Comparison of ENCODE assay signal across 17 mouse cellular contexts in genomic region chr11:72052221-72052620, GRCm38 (mm10). TPM values are rescaled to one million over a fixed set of nuclear protein-coding genes. Genes with fewer than 3 reads are reported as not detected.
DNase-seq lines count a peak whose midpoint lies in the region; ATAC-seq and TF ChIP-seq lines count a peak whose summit lies in the region.
"Had no signal": no experiment of that assay in that cellular context is flagged by ENCODE, and none has a peak within 500 bp of the region (broad histone marks: within the 10 kb centered on the region; RNA-seq: fewer than 3 reads in every experiment).

No protein-coding gene starts in this region.

- no peak overlapping the region for H3K27ac ChIP-seq in embryonic facial prominence, embryonic 11.5 days (replicated peaks; ENCODE audit: low read depth, low read length)
- no peak overlapping the region for H3K27ac ChIP-seq in embryonic facial prominence, embryonic 10.5 days (replicated peaks)
- no peak overlapping the region for H3K27ac ChIP-seq in testis, adult 2 months (ENCODE audit: control insufficient read depth, insufficient read depth, low read depth, low read length)
- no peak overlapping the region for H3K27ac ChIP-seq in midbrain, embryonic 14.5 days (replicated peaks; ENCODE audit: low read depth, low read length)
- H3K27ac ChIP-seq: embryonic facial prominence, embryonic 15.5 days; forebrain, embryonic 10.5 days; heart, embryonic 10.5 days; hindbrain, embryonic 12.5 days had no signal

- H3K36me3 ChIP-seq in embryonic facial prominence, embryonic 11.5 days (replicated peaks; ENCODE audit: control insufficient read depth, insufficient read depth, low read depth, low read length), result no peaks in the 10 kb centered on the region
- peaks cover 14% of the 10 kb centered on the region for H3K36me3 ChIP-seq in embryonic facial prominence, embryonic 10.5 days (replicated peaks)
- no peaks in the 10 kb centered on the region for H3K36me3 ChIP-seq in testis, adult 2 months (ENCODE audit: control insufficient read depth, insufficient read depth, low read length)
- peaks cover 19% of the 10 kb centered on the region for H3K36me3 ChIP-seq in megakaryocyte, embryonic 14.5 days (replicated peaks; ENCODE audit: low read length)
- H3K36me3 ChIP-seq in midbrain, embryonic 14.5 days (ENCODE audit: control insufficient read depth, insufficient read depth, low read length), result no peaks in the 10 kb centered on the region
- H3K36me3 ChIP-seq: embryonic facial prominence, embryonic 15.5 days; hindbrain, embryonic 12.5 days had no signal

- TF ChIP-seq POLR2A in testis, adult 2 months (IDR thresholded peaks at IDR 0.05; ENCODE audit: control insufficient read depth, low read depth, low read length), result no peak

- no peaks in the 10 kb centered on the region for H3K9me3 ChIP-seq in embryonic facial prominence, embryonic 11.5 days (replicated peaks; ENCODE audit: control insufficient read depth, low read length)
- H3K9me3 ChIP-seq in embryonic facial prominence, embryonic 10.5 days, result no peaks in the 10 kb centered on the region
- H3K9me3 ChIP-seq in megakaryocyte, embryonic 14.5 days, result no peaks in the 10 kb centered on the region
- H3K9me3 ChIP-seq in midbrain, embryonic 14.5 days (ENCODE audit: control insufficient read depth, low read length), result no peaks in the 10 kb centered on the region
- H3K9me3 ChIP-seq: embryonic facial prominence, embryonic 15.5 days; forebrain, embryonic 10.5 days; heart, embryonic 10.5 days; hindbrain, embryonic 12.5 days had no signal

- H3K4me2 ChIP-seq in embryonic facial prominence, embryonic 11.5 days (ENCODE audit: low read depth, low read length), result no peak overlapping the region
- H3K4me2 ChIP-seq in midbrain, embryonic 14.5 days (ENCODE audit: low read length), result no peak overlapping the region

- H3K9ac ChIP-seq in embryonic facial prominence, embryonic 11.5 days (replicated peaks; ENCODE audit: low read length), result no peak overlapping the region
- no peak overlapping the region for H3K9ac ChIP-seq in midbrain, embryonic 14.5 days (replicated peaks; ENCODE audit: low read length)
- H3K9ac ChIP-seq: embryonic facial prominence, embryonic 15.5 days had no signal

- no peaks in the 10 kb centered on the region; the same call in 1 of the 2 replicates for H3K4me1 ChIP-seq in embryonic facial prominence, embryonic 11.5 days (ENCODE audit: control insufficient read depth, insufficient read depth, low read length)
- H3K4me1 ChIP-seq in embryonic facial prominence, embryonic 10.5 days, result peaks cover 44% of the 10 kb centered on the region
- peaks cover 9% of the 10 kb centered on the region for H3K4me1 ChIP-seq in testis, adult 2 months (ENCODE audit: control insufficient read depth, insufficient read depth, low read length)
- H3K4me1 ChIP-seq in megakaryocyte, embryonic 14.5 days, result peaks cover 42% of the 10 kb centered on the region
- 0 out of 2 replicates have a peak, but pooled peaks cover 8% of the 10 kb centered on the region for H3K4me1 ChIP-seq in midbrain, embryonic 14.5 days (ENCODE audit: control insufficient read depth, insufficient read depth, low read length)

- no peak overlapping the region for H3K4me3 ChIP-seq in embryonic facial prominence, embryonic 11.5 days (ENCODE audit: low read depth, low read length)
- no peak overlapping the region for H3K4me3 ChIP-seq in embryonic facial prominence, embryonic 10.5 days
- H3K4me3 ChIP-seq in testis, adult 2 months (ENCODE audit: control insufficient read depth, low read depth, low read length), result no peak overlapping the region
- H3K4me3 ChIP-seq in megakaryocyte, embryonic 14.5 days (replicated peaks), result peak overlapping the region; percentile 75
- H3K4me3 ChIP-seq in midbrain, embryonic 14.5 days (replicated peaks; ENCODE audit: low read depth, low read length), result no peak overlapping the region
- H3K4me3 ChIP-seq: embryonic facial prominence, embryonic 15.5 days; erythroblast, embryonic 14.5 days had no signal

- WGBS in embryonic facial prominence, embryonic 11.5 days, result 32% methylated on average over 3 of the region's 3 CpGs
- WGBS in embryonic facial prominence, embryonic 10.5 days, result 42% methylated on average over 3 of the region's 3 CpGs
- 63% methylated on average over 3 of the region's 3 CpGs for WGBS in midbrain, embryonic 14.5 days

- TF ChIP-seq CTCF in testis, adult 2 months (IDR thresholded peaks at IDR 0.05; ENCODE audit: control insufficient read depth, insufficient read depth, insufficient replicate concordance, low read depth, low read length), result 0 out of 2 replicates have a peak, but pooled peaks have one; percentile 8

- peaks cover 7% of the 10 kb centered on the region for H3K27me3 ChIP-seq in embryonic facial prominence, embryonic 11.5 days (ENCODE audit: control insufficient read depth, insufficient read depth, low read length)
- H3K27me3 ChIP-seq in embryonic facial prominence, embryonic 10.5 days (replicated peaks; ENCODE audit: low read depth, poor library complexity, severe bottlenecking), result peaks cover 45% of the 10 kb centered on the region
- H3K27me3 ChIP-seq in testis, adult 2 months (ENCODE audit: control insufficient read depth, insufficient read depth, low read length), result no peaks in the 10 kb centered on the region
- peaks cover 73% of the 10 kb centered on the region for H3K27me3 ChIP-seq in megakaryocyte, embryonic 14.5 days (replicated peaks)
- H3K27me3 ChIP-seq in midbrain, embryonic 14.5 days (ENCODE audit: control insufficient read depth, insufficient read depth, low read length), result peaks cover 6% of the 10 kb centered on the region
- H3K27me3 ChIP-seq: embryonic facial prominence, embryonic 15.5 days had no signal

- peak; percentile 7 for DNase-seq in embryonic facial prominence, embryonic 11.5 days (ENCODE audit: low spot score)
- no peak for DNase-seq in embryonic facial prominence, embryonic 10.5 days (ENCODE audit: low spot score)
- no peak for DNase-seq in testis, postnatal 10 days (ENCODE audit: low spot score)
- DNase-seq in midbrain, embryonic 14.5 days, result no peak
- no peak for DNase-seq in adrenal gland, adult 18-20 months (ENCODE audit: low spot score in 2 of 2)

- no peak for ATAC-seq in embryonic facial prominence, embryonic 11.5 days (replicated peaks; ENCODE audit: insufficient number of reproducible peaks, low FRiP score, low TSS enrichment, low read depth)
- ATAC-seq in midbrain, embryonic 14.5 days (ENCODE audit: low FRiP score, low TSS enrichment), result no peak

RNA-seq across cellular contexts. Expression of gene Pimreg, which starts 10.4 kb away (rescaled TPM):
- 182 and 186 TPM in 2 replicates for polyA plus RNA-seq in embryonic facial prominence, embryonic 11.5 days (2014; fragmentation: Nextera tagmentation; extraction: Ambion mirVana)
- polyA plus RNA-seq in embryonic facial prominence, embryonic 10.5 days (2016; fragmentation: Nextera tagmentation; extraction: Ambion mirVana), result 219 and 242 TPM in 2 replicates
- 0.75 and 0.79 TPM in 2 replicates for polyA plus RNA-seq in testis, adult 2 months (2012; rRNA removed)
- 25.8 and 50.2 TPM in 2 replicates for polyA plus RNA-seq in megakaryocyte, embryonic 14.5 days (2012; ENCODE audit: insufficient read depth, low replicate concordance)
- 26.5 and 39.3 TPM in 2 replicates for polyA plus RNA-seq in midbrain, embryonic 14.5 days (2014; fragmentation: Nextera tagmentation; extraction: Ambion mirVana)
- 1 to 10 TPM in 1 of 2 experiments, under 1 TPM in 1; 0.51 to 2.1 TPM for total RNA-seq in adrenal gland, adult 18-20 months (2021)
- total RNA-seq: gastrocnemius, adult 8-10 months had no signal

RNA-seq across cellular contexts. Expression of gene Aipl1, which starts 14.9 kb away (rescaled TPM):
- polyA plus RNA-seq in embryonic facial prominence, embryonic 11.5 days (2014; fragmentation: Nextera tagmentation; extraction: Ambion mirVana), result 0.08 and 0.21 TPM in 2 replicates
- 0.36 and 0.52 TPM in 2 replicates for polyA plus RNA-seq in embryonic facial prominence, embryonic 10.5 days (2016; fragmentation: Nextera tagmentation; extraction: Ambion mirVana)
- polyA plus RNA-seq in testis, adult 2 months (2012; rRNA removed), result 0.29 and 0.62 TPM in 2 replicates
- polyA plus RNA-seq in megakaryocyte, embryonic 14.5 days (2012; ENCODE audit: insufficient read depth, low replicate concordance), result 0.23 TPM in 1 of 2 replicates, not detected in the other
- 0.23 and 0.29 TPM in 2 replicates for polyA plus RNA-seq in midbrain, embryonic 14.5 days (2014; fragmentation: Nextera tagmentation; extraction: Ambion mirVana)
- total RNA-seq in adrenal gland, adult 18-20 months (2021), result not detected
- total RNA-seq: adrenal gland, adult 8-10 months; adrenal gland, postnatal 36 days; gastrocnemius, adult 8-10 months; gastrocnemius, postnatal 36 days; heart, adult 18-20 months had no signal

Comparison
In these comparisons a context has a peak if more than half of its experiments do, and no peak if none do; other contexts are left out.
1. RNA of gene Pimreg, which starts 10.4 kb away (polyA plus RNA-seq): 219 to 242 TPM in embryonic facial prominence, embryonic 10.5 days, 182 to 186 TPM in embryonic facial prominence, embryonic 11.5 days, 25.8 to 50.2 TPM in megakaryocyte, embryonic 14.5 days and 26.5 to 39.3 TPM in midbrain, embryonic 14.5 days; 0.75 to 0.79 TPM in testis, adult 2 months; every median in the first group is over 10 times any median in the second.